Mouse (Mus musculus) heart, postnatal 0 days (tissue): ENCODE measurements at regions not wholly inside any gene's neighbourhood (a gene's known extent, or its start where the extent isn't known, plus 50 kb on each side); places are given as distances from the start of the nearest gene placed in this dataset.

ENCODE experiments used
- ATAC-seq: fragments of 200-750 bp; cut with Nextera tagmentation; 2 replicates; pipeline ENCODE4 v1.8.0; 2017; ENCODE audit warnings: low read depth, moderate number of reproducible peaks, moderate library complexity; ENCODE audit not compliant: insufficient read depth
- DNase-seq: peaks from one replicate; pipeline ENCODE4 v3.0.0-alpha.2; 2016; ENCODE audit warnings: low spot score
- H3K27ac ChIP-seq: fragments of 300-500 bp; sonication (generic); 2 replicates; pipeline ENCODE4 v1.5.1; 2014; ENCODE audit warnings: low read depth, mild to moderate bottlenecking
- H3K27me3 ChIP-seq: fragments of 300-500 bp; sonication (generic); 2 replicates; pipeline ENCODE4 v1.6.1; 2014; ENCODE audit warnings: low read length, mixed read lengths; ENCODE audit not compliant: control insufficient read depth, insufficient read depth
- H3K36me3 ChIP-seq: fragments of 300-500 bp; sonication (generic); replicated peaks from 2 replicates; pipeline ENCODE4 v1.6.1; 2014; ENCODE audit warnings: low read length, mixed read lengths; ENCODE audit not compliant: control insufficient read depth, insufficient read depth
- H3K4me1 ChIP-seq: fragments of 300-500 bp; sonication (generic); 2 replicates; pipeline ENCODE4 v1.6.1; 2014; ENCODE audit warnings: antibody characterized with exemption; ENCODE audit not compliant: control insufficient read depth, insufficient read depth
- H3K4me2 ChIP-seq: fragments of 300-500 bp; sonication (generic); 2 replicates; pipeline ENCODE4 v1.6.1; 2014; ENCODE audit warnings: low read depth, mild to moderate bottlenecking, low read length, moderate library complexity
- H3K4me3 ChIP-seq: fragments of 300-500 bp; sonication (generic); 2 replicates; pipeline ENCODE4 v1.5.1; 2014; ENCODE audit warnings: low read depth, low read length
- H3K9ac ChIP-seq: fragments of 300-500 bp; sonication (generic); replicated peaks from 2 replicates; pipeline ENCODE4 v1.6.1; 2014; ENCODE audit warnings: low read depth, low read length, mixed read lengths
- H3K9me3 ChIP-seq: fragments of 300-500 bp; sonication (generic); replicated peaks from 2 replicates; pipeline ENCODE4 v1.6.1; 2016; ENCODE audit warnings: low read length; ENCODE audit not compliant: control insufficient read depth
- CTCF ChIP-seq: IDR thresholded peaks from 2 replicates; pipeline ENCODE4 v1.5.1; 2016; ENCODE audit warnings: antibody characterized with exemption, control low read depth, low read depth
- EP300 ChIP-seq: IDR thresholded peaks from 2 replicates; pipeline ENCODE4 v1.6.1; 2016; ENCODE audit warnings: antibody characterized with exemption, low read depth
- WGBS: fragments of 180-500 bp; shearing (Covaris S2); extraction: QIAGEN DNeasy Blood & Tissue Kit; methylation state at CpG from one replicate; pipeline ENCODE4 v1.1.7; 2014; 5-methylcytosine and 5-hydroxymethylcytosine counted together

DNA sequence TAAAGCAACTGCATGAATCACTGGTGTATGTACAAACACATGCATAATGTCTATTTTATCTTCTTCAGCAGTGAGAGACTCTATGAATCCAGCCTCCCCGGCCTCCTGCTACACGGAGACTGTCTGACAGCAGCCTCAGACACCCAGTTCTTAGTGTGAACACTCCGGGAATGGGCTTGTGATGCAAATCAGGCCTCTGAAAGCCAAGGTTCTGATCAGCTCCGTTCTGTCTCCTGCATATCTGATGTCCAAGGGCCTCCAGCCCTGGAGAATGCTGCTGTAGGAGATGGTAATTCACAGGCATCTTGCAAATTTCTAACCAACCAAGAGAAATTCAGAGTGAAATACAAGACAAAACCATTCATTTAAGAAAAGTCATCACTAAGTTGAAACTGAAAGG lies 411.2 kb upstream of the Nr2f2 start:
- 55% methylated on average over 4 of the region's 4 CpGs for WGBS
- Histone ChIP-seq H3K9me3 (no peaks in the 10 kb centered on the region), H3K9ac (no peak overlapping the region), H3K4me3 (no peak overlapping the region), H3K4me1 (peaks cover 5% of the 10 kb centered on the region; the same call in 1 of the 2 replicates), H3K27ac (no peak overlapping the region), H3K4me2 (no peak overlapping the region), H3K36me3 (no peaks in the 10 kb centered on the region), H3K27me3 (no peaks in the 10 kb centered on the region)
- TF ChIP-seq EP300 (no peak), CTCF (no peak)
- ATAC-seq (no peak), DNase-seq (no peak)

DNA sequence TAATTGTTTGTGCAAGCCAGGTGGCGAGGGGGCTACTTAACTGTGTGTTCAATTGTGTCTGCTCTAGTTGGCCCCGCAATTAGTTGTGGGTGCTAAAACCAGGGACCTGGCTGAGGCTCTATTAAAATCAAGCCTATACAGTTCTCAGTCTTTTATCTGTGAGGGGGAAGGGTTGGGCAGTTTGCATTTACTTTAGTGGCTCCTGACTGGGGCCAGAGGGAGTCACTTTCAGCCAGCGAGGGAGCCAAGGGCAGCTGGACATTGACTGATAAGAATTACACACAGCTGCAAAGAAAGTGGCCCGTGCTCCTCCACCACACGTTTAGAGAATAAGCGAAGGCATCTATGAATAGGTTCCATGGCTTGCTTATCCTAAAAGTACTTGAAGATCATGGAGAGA lies 403.1 kb upstream of the Nr2f2 start:
- TF ChIP-seq CTCF (no peak), EP300 (no peak)
- ATAC-seq, result no peak
- Histone ChIP-seq H3K4me1 (0 out of 2 replicates have a peak, but pooled peaks cover 4% of the 10 kb centered on the region), H3K4me2 (no peak overlapping the region), H3K27ac (no peak overlapping the region), H3K27me3 (no peaks in the 10 kb centered on the region), H3K36me3 (no peaks in the 10 kb centered on the region), H3K9me3 (no peaks in the 10 kb centered on the region), H3K4me3 (no peak overlapping the region), H3K9ac (no peak overlapping the region)
- no peak for DNase-seq
- 35% methylated on average over 6 of the region's 6 CpGs for WGBS

DNA sequence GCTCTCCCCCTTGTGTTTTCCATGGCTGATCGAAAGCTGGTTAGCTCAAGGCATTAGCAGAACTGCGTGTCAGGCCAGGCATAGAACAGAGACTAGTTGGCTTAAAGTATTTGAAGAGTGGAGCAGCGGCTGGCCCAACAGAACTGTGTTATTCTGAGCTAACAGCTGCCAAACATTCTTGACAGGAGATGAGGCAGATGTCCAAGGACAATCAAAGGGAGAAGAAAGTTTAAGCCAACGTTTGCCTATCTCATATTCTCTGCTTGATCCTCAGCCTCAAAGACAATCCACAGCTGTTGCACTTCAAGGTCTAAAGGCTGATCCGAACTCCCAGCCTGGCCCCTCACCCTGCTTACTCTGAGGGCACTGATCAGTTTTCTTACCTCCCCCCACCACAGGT lies 401.2 kb upstream of the Nr2f2 start:
- DNase-seq (no peak), ATAC-seq (no peak)
- no peaks in the 10 kb centered on the region for H3K9me3 ChIP-seq
- H3K27me3 ChIP-seq, result no peaks in the 10 kb centered on the region
- no peak for TF ChIP-seq CTCF
- TF ChIP-seq EP300, result no peak
- H3K36me3 ChIP-seq, result no peaks in the 10 kb centered on the region
- H3K9ac ChIP-seq, result no peak overlapping the region
- H3K27ac ChIP-seq, result no peak overlapping the region
- 0 out of 2 replicates have a peak, but pooled peaks cover 4% of the 10 kb centered on the region for H3K4me1 ChIP-seq
- H3K4me3 ChIP-seq, result no peak overlapping the region
- no peak overlapping the region for H3K4me2 ChIP-seq
- 45% methylated on average over 5 of the region's 5 CpGs for WGBS

DNA sequence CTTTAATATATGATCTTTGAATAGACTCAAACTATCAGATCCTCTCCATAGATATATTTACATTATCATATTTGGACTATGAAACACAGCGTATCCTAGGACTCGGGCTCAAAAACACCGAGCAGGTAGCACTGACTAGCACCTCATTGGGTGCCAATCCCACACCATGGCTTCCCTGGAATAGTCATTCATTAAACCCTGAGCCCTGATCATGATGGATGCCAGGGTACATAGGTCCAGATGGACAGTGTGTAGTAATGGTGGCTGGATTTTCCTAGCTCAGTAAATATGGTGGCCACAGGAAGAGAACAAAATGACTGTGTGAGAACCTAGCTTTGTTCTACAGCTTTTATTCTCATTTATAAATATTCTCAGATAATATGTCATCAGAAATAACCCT lies 390.1 kb upstream of the Nr2f2 start:
- TF ChIP-seq EP300, result no peak
- TF ChIP-seq CTCF, result no peak
- no peak for ATAC-seq
- 92% methylated on average over 3 of the region's 3 CpGs for WGBS
- H3K27ac ChIP-seq, result no peak overlapping the region
- no peak overlapping the region for H3K9ac ChIP-seq
- no peak overlapping the region for H3K4me3 ChIP-seq
- no peaks in the 10 kb centered on the region for H3K9me3 ChIP-seq
- H3K4me1 ChIP-seq, result no peaks in the 10 kb centered on the region
- no peaks in the 10 kb centered on the region for H3K27me3 ChIP-seq
- H3K4me2 ChIP-seq, result no peak overlapping the region
- DNase-seq, result no peak
- no peaks in the 10 kb centered on the region for H3K36me3 ChIP-seq

DNA sequence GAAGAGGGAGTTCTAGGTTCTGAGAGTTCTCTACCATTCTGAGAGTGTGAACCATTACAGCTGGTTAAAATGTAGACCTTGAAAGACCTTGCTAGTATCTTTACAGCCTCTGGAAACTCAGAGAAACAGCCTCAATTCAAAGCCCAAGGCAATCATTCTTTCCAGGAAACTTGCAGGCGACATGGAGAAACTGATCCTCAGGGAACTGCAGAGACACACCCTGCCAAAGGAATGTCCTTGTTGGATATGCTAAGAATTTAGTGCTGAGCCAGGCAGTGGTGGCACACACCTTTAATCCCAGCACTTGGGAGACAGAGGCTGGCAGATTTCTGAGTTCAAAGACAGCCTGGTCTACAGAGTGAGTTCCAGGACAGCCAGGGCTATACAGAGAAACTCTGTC lies 388.3 kb upstream of the Nr2f2 start:
- DNase-seq, result no peak
- no peak for ATAC-seq
- no peak overlapping the region for H3K4me3 ChIP-seq
- TF ChIP-seq CTCF (no peak), EP300 (no peak)
- H3K27me3 ChIP-seq, result no peaks in the 10 kb centered on the region
- H3K9ac ChIP-seq, result no peak overlapping the region
- no peak overlapping the region for H3K4me2 ChIP-seq
- no peaks in the 10 kb centered on the region for H3K4me1 ChIP-seq
- WGBS, result 81% methylated on average over 1 of the region's 1 CpGs
- H3K36me3 ChIP-seq, result no peaks in the 10 kb centered on the region
- H3K9me3 ChIP-seq, result no peaks in the 10 kb centered on the region
- H3K27ac ChIP-seq, result no peak overlapping the region

DNA sequence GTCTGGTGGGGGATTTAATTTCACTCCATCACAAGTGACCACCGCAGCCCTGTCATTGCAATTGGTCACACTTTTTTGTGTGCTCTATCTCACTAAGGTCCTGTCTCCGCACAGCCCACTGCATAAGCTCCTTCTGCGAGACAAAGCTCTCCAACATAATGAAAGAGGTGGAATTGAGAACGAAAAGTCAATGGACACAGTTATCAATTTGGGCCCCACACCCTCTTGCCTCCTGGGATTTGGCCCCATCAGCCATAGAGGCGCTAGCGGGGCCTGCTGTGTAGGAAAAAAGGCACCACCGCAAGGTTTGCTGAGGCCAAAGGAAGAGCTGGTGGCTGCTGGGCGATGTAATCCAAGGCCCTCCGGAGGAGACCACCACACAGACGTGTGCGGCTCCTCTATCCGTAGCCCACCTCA lies 386.3 kb upstream of the Nr2f2 start:
- H3K4me3 ChIP-seq, result no peak overlapping the region
- TF ChIP-seq EP300, result no peak
- no peak for TF ChIP-seq CTCF
- 84% methylated on average over 12 of the region's 12 CpGs for WGBS
- no peaks in the 10 kb centered on the region for H3K4me1 ChIP-seq
- ATAC-seq (no peak), DNase-seq (no peak)
- H3K27ac ChIP-seq, result no peak overlapping the region
- H3K36me3 ChIP-seq, result no peaks in the 10 kb centered on the region
- H3K9me3 ChIP-seq, result no peaks in the 10 kb centered on the region
- H3K27me3 ChIP-seq, result no peaks in the 10 kb centered on the region
- H3K9ac ChIP-seq, result no peak overlapping the region
- H3K4me2 ChIP-seq, result no peak overlapping the region
